Mouse (Mus musculus): ENCODE measurements around the gene Plxna1.

Gene Plxna1

DNA sequence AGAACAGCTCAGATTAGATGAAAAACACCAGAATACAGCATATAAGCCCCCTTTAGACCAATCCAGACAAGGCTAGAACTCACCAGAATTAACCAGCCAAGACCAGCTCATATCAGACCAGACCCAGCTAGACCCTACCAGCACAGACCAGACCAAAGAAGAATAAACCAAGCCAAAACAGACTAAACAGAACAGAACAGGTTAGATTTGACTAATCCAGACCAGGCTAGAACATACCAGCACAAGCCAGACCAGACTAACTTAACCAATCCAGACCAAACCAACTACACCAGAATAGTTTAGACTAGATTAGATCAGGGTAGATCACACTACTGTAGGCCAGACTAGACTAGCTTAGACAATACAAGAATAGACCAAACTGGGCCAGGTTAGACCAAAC is 77.3 kb downstream of the Plxna1 start:
- DNase-seq (ENCODE audit: low read depth, low spot score) = peak; percentile 78

DNA sequence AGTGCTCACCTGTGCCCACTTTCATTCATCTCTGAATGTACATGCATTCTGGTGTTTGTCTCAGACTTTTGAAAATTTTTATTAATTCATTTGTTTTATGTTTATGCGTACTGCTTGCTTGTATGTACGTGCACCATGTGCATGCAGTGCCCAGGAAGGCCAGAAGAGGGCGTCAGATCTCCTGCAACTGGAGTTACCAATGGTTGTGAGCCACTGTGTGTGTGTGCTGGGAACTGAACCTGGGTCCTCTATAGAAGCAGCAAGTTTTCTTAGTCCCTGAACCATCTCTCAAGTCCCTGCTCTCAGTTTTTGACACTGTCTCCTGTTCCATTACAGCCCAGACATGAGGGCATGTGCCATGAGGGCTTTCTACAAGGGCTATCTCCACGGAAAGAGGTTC is 79.3 kb downstream of the Plxna1 start:
- DNase-seq (ENCODE audit: low read depth, low spot score) = no peak

DNA sequence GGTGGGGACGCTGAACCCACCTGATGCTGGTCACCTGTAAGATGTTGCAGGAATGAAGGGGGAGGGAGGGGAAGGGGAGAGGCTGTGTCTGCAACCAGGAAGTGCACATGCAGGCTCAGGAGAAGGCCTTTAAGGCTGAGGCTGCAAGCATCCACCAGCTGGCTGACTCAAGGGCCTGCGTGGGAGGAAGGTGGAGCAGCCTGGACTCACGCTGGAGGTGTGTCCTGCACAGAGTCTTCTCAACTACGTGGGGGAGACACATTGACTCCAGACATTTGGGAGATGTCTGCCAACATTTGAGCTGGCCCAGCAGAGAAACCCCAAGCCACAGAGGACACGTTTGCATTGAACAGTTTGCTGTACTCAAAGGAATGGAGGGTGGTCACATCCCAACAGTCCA is 79.8 kb downstream of the Plxna1 start:
- no peak for DNase-seq (ENCODE audit: low read depth, low spot score)

DNA sequence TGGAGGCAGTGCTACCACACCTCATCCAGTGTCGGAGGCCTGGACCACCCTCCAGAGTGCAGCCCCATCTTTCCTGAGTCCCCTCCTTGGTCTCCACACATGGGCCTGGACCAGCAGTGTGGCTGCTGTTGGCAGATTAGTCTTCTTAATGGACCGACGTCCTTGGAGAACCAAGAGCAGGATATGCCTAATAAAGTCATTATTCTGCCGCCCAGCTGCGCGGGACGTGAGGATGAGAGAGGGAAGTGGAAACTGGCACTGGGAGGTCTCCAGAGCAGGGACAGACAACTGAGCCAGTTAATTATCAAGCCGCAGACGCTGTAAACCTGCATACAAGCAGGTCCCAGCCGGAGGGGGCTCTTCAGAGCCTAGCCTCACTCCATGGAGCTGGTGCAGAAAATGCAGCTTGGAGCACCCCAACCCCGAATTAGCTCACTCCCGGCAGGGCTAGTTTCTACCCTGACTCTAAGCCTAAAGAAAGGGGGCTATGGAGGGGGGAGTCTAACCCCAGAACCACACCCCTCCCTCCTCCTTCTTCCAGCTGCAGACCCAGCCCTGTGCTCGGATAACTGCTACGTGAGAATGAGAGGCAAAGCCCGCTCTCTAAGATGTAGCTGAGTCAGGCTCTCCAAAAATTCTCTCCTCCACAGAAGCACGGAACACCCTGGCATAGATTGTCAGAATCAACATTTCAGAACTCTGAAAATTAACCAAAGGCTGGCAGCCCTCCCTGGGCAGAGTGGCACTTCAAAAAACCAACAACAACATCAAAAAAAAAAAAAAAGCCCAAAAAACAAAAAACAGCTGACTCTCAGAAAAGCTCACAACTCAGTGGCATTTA is 80.7 kb downstream of the Plxna1 start:
- DNase-seq (ENCODE audit: low read depth, low spot score) = no peak

DNA sequence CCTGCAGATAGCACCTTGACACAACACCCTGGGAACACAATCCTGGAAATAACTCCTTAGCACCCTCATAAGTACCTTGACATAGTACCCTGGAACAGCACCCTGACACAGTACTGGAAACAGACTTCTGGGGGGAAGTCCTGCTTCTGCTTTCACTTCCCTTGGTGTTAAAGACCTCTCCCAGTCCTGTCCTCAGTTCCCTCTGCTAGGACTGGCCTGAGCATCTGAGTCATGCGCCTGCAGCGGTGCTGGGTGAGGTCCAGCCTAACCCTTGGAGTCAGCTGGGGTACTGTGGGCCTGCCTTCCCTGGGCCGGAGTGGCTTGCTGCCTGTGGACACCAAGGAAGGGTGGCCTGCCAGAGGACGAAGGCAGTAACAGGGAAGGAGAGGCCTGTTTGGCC is 81.9 kb downstream of the Plxna1 start:
- no peak for DNase-seq (ENCODE audit: low read depth, low spot score)

DNA sequence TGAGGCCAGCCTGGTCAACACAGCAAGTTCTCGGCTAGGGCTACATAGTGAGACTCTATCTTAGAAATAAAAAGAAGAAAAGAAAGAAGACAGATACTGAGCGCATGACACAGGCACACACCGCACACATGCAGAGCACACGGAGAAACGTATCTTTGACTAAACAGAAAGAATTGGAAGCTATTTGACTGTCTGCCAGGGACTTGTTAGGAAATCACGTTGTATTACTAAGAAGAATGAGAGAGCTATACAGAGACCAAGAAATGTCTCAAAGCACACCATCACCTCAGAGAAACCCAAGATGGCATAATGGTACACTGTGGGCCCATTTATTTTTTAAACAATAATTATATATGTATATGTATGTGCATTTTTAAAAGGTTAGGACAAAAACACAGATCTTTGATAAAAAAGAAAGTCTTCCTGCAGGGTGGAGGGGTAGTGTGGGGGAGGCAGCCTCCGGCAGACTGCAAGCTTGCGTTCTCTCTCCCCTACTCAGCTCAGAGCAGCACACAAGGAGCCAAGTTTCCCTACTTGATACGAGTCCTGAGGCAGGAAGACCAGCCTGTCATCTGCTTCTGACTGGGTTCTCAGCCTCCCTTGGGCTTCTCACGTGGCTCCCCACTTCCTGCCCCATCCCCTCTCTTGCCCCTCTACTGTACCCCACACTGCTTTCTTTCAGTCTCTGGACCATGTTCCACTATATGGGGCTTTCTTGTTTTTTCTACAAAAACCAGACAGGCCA is 90.5 kb downstream of the Plxna1 start:
- no peak for DNase-seq (ENCODE audit: low read depth, low spot score)

DNA sequence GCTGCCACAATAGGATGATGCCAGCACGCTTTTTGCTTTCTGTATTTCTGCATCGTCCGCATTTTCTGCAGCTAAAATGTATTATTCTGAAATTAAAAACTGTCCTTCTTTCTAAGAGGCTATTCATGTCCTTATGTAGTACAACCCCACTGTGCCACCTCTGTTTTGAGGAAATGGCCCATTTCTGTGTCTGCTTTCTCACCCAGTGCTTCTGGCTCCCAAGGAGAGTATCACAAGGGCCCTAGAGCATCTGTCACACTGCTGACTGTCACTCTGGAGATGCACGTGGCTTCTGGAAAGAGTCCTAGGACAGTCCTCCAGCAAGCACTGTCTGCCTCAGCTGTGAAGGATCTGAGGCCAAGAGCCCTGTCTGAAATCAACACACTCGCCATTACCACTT is 95.2 kb downstream of the Plxna1 start:
- DNase-seq (ENCODE audit: low read depth, low spot score) = no peak
